Comparison of ENCODE assay signal across 7 mouse cellular contexts in genomic region chr5:64230507-64231041, GRCm38 (mm10).
A peak's percentile ranks its signal among the peaks of the same experiment; 100 is the strongest.
DNase-seq lines count a peak whose midpoint lies in the region; ATAC-seq lines count a peak whose summit lies in the region.

No protein-coding gene starts in this region.

- H3K4me3 ChIP-seq in forebrain, embryonic 15.5 days = peak overlapping the region; percentile 61
- H3K4me3 ChIP-seq in midbrain, embryonic 11.5 days (ENCODE audit: low read depth, low read length) = peak overlapping the region; percentile 67

- H3K27me3 ChIP-seq in forebrain, embryonic 15.5 days = no peaks in the 10 kb centered on the region
- H3K27me3 ChIP-seq in midbrain, embryonic 11.5 days (ENCODE audit: control insufficient read depth, insufficient read depth, low read length) = no peaks in the 10 kb centered on the region; the same call in 1 of the 2 replicates

- H3K9me3 ChIP-seq in forebrain, embryonic 15.5 days = no peaks in the 10 kb centered on the region
- no peaks in the 10 kb centered on the region for H3K9me3 ChIP-seq in midbrain, embryonic 11.5 days (ENCODE audit: control insufficient read depth, low read length)

- no peaks in the 10 kb centered on the region for H3K36me3 ChIP-seq in forebrain, embryonic 15.5 days
- no peaks in the 10 kb centered on the region for H3K36me3 ChIP-seq in midbrain, embryonic 11.5 days (ENCODE audit: control insufficient read depth, insufficient read depth, low read length)

- peak; percentile 34 to 44 for DNase-seq in spleen, postnatal 10 days (ENCODE audit: low spot score in 2 of 2)
- DNase-seq in spleen, postnatal 14 days (ENCODE audit: low spot score in 2 of 2) = no peak
- peak; percentile 22 for DNase-seq in adrenal gland, adult 8-10 months
- peak; percentile 53 for DNase-seq in kidney, postnatal 14 days
- peak; percentile 94 for DNase-seq in midbrain, embryonic 11.5 days (ENCODE audit: low spot score, missing footprints)
- DNase-seq in frontal cortex, postnatal 36 days (ENCODE audit: low spot score in 2 of 2) = no peak

- H3K9ac ChIP-seq in forebrain, embryonic 15.5 days (replicated peaks) = peak overlapping the region; percentile 57
- peak overlapping the region; percentile 72 for H3K9ac ChIP-seq in midbrain, embryonic 11.5 days (ENCODE audit: low read length)

- peak overlapping the region; percentile 82 for H3K4me2 ChIP-seq in forebrain, embryonic 15.5 days (replicated peaks)
- peak overlapping the region; percentile 91 for H3K4me2 ChIP-seq in midbrain, embryonic 11.5 days

- peak; percentile 75 for ATAC-seq in forebrain, embryonic 15.5 days (replicated peaks)
- ATAC-seq in midbrain, embryonic 11.5 days (ENCODE audit: low FRiP score) = peak; percentile 78

- H3K27ac ChIP-seq in forebrain, embryonic 15.5 days (replicated peaks) = peak overlapping the region; percentile 39
- H3K27ac ChIP-seq in midbrain, embryonic 11.5 days (ENCODE audit: low read depth, low read length) = no peak overlapping the region

- under 1% methylated on average over 31 of the region's 33 CpGs for WGBS in forebrain, embryonic 15.5 days
- WGBS in midbrain, embryonic 11.5 days = 1% methylated on average over 21 of the region's 33 CpGs

- H3K4me1 ChIP-seq in forebrain, embryonic 15.5 days = peaks cover 6% of the 10 kb centered on the region
- H3K4me1 ChIP-seq in midbrain, embryonic 11.5 days (ENCODE audit: control insufficient read depth, insufficient read depth, low read length) = peaks cover 4% of the 10 kb centered on the region

Comparison
In these comparisons a context has a peak if more than half of its experiments do, and no peak if none do; other contexts are left out.
1. DNase-seq: peak in spleen, postnatal 10 days (2 of 2), adrenal gland, adult 8-10 months (single experiment), kidney, postnatal 14 days (single experiment) and midbrain, embryonic 11.5 days (single experiment); none in spleen, postnatal 14 days (0 of 2) and frontal cortex, postnatal 36 days (0 of 2).